Mouse (Mus musculus) limb, embryonic 14.5 days (tissue): ENCODE results near the gene Cd8b1. TPM values are rescaled to one million over a fixed set of nuclear protein-coding genes. Genes with fewer than 3 reads are reported as not detected.

ENCODE experiments used
- ATAC-seq: fragments of 200-750 bp; cut with Nextera tagmentation; 2 replicates; pipeline ENCODE4 v1.8.0; 2017; ENCODE audit warnings: low read depth, moderate number of reproducible peaks, moderate TSS enrichment; ENCODE audit not compliant: low FRiP score
- DNase-seq: peaks from one replicate; pipeline ENCODE4 v3.0.0-alpha.2; 2015; ENCODE audit warnings: low spot score
- H3K27ac ChIP-seq: fragments of 300-500 bp; sonication (generic); replicated peaks from 2 replicates; pipeline ENCODE4 v1.5.1; 2014; ENCODE audit warnings: low read depth, mild to moderate bottlenecking, low read length, moderate library complexity, mixed read lengths
- H3K27me3 ChIP-seq: fragments of 300-500 bp; sonication (generic); 2 replicates; pipeline ENCODE4 v1.6.1; 2014; ENCODE audit warnings: low read length, mixed read lengths; ENCODE audit not compliant: control insufficient read depth, insufficient read depth
- H3K36me3 ChIP-seq: fragments of 300-500 bp; sonication (generic); 2 replicates; pipeline ENCODE4 v1.6.1; 2014; ENCODE audit warnings: mild to moderate bottlenecking, low read length, moderate library complexity, mixed read lengths; ENCODE audit not compliant: control insufficient read depth, insufficient read depth
- H3K4me1 ChIP-seq: fragments of 300-500 bp; sonication (generic); 2 replicates; pipeline ENCODE4 v1.6.1; 2014; ENCODE audit warnings: antibody characterized with exemption, low read length, mixed read lengths; ENCODE audit not compliant: control insufficient read depth, insufficient read depth
- H3K4me2 ChIP-seq: fragments of 300-500 bp; sonication (generic); replicated peaks from 2 replicates; pipeline ENCODE4 v1.6.1; 2014; ENCODE audit warnings: low read depth, mild to moderate bottlenecking, low read length, moderate library complexity; ENCODE audit not compliant: severe bottlenecking
- H3K4me3 ChIP-seq: fragments of 300-500 bp; sonication (generic); replicated peaks from 2 replicates; pipeline ENCODE4 v1.5.1; 2014; ENCODE audit warnings: low read length
- H3K9ac ChIP-seq: fragments of 300-500 bp; sonication (generic); 2 replicates; pipeline ENCODE4 v1.6.1; 2014; ENCODE audit warnings: mild to moderate bottlenecking, low read depth, low read length, moderate library complexity; ENCODE audit not compliant: severe bottlenecking
- H3K9me3 ChIP-seq: fragments of 300-500 bp; sonication (generic); 2 replicates; pipeline ENCODE4 v1.6.1; 2016; ENCODE audit warnings: low read length; ENCODE audit not compliant: control insufficient read depth
- POLR2A ChIP-seq: fragments of 200-500 bp; IDR thresholded peaks from 2 replicates; pipeline ENCODE4 v1.8.0; 2012; ENCODE audit warnings: inconsistent platforms, mild to moderate bottlenecking, moderate library complexity, borderline replicate concordance; ENCODE audit not compliant: insufficient read depth, insufficient read length; ENCODE audit errors: extremely low read depth
- WGBS: fragments of 180-500 bp; shearing (Covaris S2); extraction: QIAGEN DNeasy Blood & Tissue Kit; methylation state at CpG from one replicate; pipeline ENCODE4 v1.1.7; 2014; 5-methylcytosine and 5-hydroxymethylcytosine counted together
- polyA plus RNA-seq, 2 experiments: library from polyadenylated mRNA; depleted of rRNA in 1 of 2; stranded (reverse) in 1 of 2; unstranded in 1 of 2; fragments of >200 nt; fragmentation: Nextera tagmentation in 1 of 2; extraction: Ambion mirVana in 1 of 2; gene quantifications; 2 replicates each; pipeline versions ENCODE4 v1.2.1 to v1.2.3; 2012 to 2014

Cd8b1 gene
- polyA plus RNA-seq (2012; rRNA removed) (not detected in 2 replicates), polyA plus RNA-seq (2014; fragmentation: Nextera tagmentation; extraction: Ambion mirVana) (not detected in 2 replicates)

DNA sequence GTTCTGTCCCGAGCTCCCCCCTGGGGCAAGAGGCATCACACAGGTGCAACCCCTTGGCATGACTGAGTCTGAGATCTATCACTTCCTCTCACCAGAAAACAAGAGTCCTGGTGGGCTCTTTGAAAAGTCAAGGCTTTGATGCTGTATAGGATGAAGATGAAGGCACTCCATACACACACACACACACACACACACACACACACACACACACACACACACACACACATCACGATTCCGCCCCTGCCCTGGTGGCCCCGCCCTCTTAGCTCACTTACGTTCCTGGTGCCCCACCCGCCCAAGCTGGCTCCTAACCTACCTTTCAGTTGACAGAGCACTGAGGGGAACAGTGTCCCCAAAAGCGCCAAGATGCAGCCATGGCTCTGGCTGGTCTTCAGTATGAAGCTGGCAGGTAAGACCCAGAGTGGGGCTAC lies at the start of gene Cd8b1:
Gene Cd8b1 (plus strand): TSS at position 298 of the 431 bp plus-strand sequence.
- H3K4me1 ChIP-seq = no peaks in the 10 kb centered on the region
- no peaks in the 10 kb centered on the region for H3K36me3 ChIP-seq
- H3K9ac ChIP-seq = no peak within 1 kb of the TSS
- H3K9me3 ChIP-seq = no peaks in the 10 kb centered on the region
- no peak for TF ChIP-seq POLR2A
- H3K27ac ChIP-seq = no peak within 1 kb of the TSS
- ATAC-seq = no peak
- no peak within 1 kb of the TSS for H3K4me3 ChIP-seq
- no peak within 1 kb of the TSS for H3K4me2 ChIP-seq
- no peaks in the 10 kb centered on the region for H3K27me3 ChIP-seq
- WGBS = 76% methylated on average over 7 of the region's 7 CpGs
- DNase-seq = no peak

DNA sequence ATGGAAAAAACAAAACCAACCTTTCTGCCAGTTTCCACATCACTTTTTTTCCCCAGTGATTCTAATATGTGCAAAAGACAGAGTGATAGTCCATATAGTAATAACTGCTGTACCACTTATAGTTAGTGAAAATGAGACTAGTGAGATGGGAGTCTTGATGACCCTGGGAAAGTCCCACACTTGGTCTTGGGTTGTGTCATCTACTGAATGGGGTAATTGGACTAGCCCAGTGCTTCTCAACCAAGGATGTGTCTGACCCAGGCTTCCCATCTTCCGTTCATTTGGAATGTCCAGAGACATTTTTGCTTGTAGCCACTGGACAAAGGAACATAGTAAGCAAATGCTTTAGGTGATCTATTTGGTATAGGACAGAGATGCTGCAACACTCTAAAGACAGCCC lies 48.9 kb upstream of the Cd8b1 start:
- TF ChIP-seq POLR2A = no peak
- no peak overlapping the region for H3K4me3 ChIP-seq
- peaks cover 5% of the 10 kb centered on the region; the same call in 1 of the 2 replicates for H3K4me1 ChIP-seq
- H3K27me3 ChIP-seq = no peaks in the 10 kb centered on the region
- H3K4me2 ChIP-seq = no peak overlapping the region
- no peak overlapping the region for H3K9ac ChIP-seq
- no peak overlapping the region for H3K27ac ChIP-seq
- H3K9me3 ChIP-seq = no peaks in the 10 kb centered on the region
- H3K36me3 ChIP-seq = no peaks in the 10 kb centered on the region
- DNase-seq (no peak), ATAC-seq (no peak)
- 92% methylated on average over 1 of the region's 1 CpGs for WGBS

DNA sequence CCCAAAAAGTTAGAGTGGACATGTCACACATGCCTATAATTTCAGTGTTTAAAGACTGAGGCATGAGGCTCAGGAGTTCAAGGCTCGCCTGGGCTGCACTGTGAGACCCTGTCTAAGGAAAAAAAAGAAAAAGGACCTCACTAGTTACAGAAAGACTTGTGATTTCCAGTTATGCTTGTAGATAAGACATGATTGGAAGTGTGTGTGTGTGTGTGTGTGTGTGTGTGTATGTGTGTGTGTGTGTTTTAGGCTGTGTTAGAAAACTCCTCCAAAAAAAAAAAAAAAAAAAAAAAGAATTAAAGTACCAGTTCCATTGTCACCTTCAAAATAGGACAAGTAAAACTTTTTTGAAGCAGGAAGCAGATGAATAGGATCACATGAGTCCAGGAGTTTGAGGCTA lies 48.0 kb upstream of the Cd8b1 start:
- ATAC-seq (no peak), DNase-seq (no peak)
- no peak overlapping the region for H3K9ac ChIP-seq
- H3K27me3 ChIP-seq = no peaks in the 10 kb centered on the region
- H3K36me3 ChIP-seq = no peaks in the 10 kb centered on the region
- 91% methylated on average over 1 of the region's 1 CpGs for WGBS
- peaks cover 5% of the 10 kb centered on the region; the same call in 1 of the 2 replicates for H3K4me1 ChIP-seq
- H3K4me2 ChIP-seq = no peak overlapping the region
- TF ChIP-seq POLR2A = no peak
- H3K27ac ChIP-seq = no peak overlapping the region
- H3K4me3 ChIP-seq = no peak overlapping the region
- H3K9me3 ChIP-seq = no peaks in the 10 kb centered on the region

DNA sequence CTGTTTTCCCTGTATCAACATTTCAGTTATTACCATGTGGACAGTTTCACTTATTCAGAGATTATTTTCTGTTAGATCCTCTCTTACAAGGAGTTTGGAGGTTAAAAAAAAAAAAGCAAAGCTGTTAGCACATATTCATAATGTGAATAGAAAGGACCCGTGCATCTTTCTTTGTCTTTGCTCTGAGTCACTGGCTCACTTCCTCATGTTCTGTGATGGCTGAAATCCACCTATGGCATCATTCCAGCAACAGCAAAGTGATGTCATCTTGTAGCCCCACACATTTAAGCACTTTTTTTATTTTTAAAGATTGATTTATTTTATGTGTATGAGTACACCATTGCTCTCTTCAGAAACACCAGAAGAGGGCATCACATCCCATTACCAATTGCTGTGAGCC lies 43.2 kb upstream of the Cd8b1 start:
- DNase-seq (no peak), ATAC-seq (no peak)
- Histone ChIP-seq H3K9ac (no peak overlapping the region), H3K36me3 (peaks cover 6% of the 10 kb centered on the region), H3K27ac (no peak overlapping the region), H3K4me2 (no peak overlapping the region), H3K9me3 (no peaks in the 10 kb centered on the region), H3K27me3 (no peaks in the 10 kb centered on the region), H3K4me1 (no peaks in the 10 kb centered on the region), H3K4me3 (no peak overlapping the region)
- 66% methylated on average over 1 of the region's 1 CpGs for WGBS
- TF ChIP-seq POLR2A = no peak

DNA sequence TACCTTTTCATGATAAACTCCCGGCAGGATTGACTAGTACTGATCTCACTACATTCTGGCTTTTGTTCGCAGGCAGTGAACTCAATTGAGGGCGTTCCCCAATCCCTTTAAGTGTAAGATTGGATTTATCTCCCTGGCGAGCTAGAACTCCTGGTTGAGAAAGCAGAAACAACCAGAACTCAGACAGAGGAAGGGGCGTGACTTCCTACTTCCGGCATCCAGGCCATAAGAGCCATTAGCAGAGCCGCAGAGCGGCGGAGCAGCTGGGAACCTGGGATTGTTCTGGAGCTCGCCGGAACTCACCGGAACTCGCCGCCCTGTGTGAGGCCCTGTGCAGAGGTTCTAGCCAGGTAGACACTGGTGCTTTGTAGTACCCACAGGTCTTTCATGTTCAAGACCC lies 29.1 kb upstream of the Cd8b1 start:
- Histone ChIP-seq H3K36me3 (no peaks in the 10 kb centered on the region), H3K9ac (no peak overlapping the region), H3K9me3 (no peaks in the 10 kb centered on the region), H3K27ac (no peak overlapping the region), H3K27me3 (no peaks in the 10 kb centered on the region), H3K4me3 (no peak overlapping the region), H3K4me1 (no peaks in the 10 kb centered on the region), H3K4me2 (no peak overlapping the region)
- TF ChIP-seq POLR2A = no peak
- DNase-seq (no peak), ATAC-seq (no peak)
- WGBS = 92% methylated on average over 14 of the region's 14 CpGs

DNA sequence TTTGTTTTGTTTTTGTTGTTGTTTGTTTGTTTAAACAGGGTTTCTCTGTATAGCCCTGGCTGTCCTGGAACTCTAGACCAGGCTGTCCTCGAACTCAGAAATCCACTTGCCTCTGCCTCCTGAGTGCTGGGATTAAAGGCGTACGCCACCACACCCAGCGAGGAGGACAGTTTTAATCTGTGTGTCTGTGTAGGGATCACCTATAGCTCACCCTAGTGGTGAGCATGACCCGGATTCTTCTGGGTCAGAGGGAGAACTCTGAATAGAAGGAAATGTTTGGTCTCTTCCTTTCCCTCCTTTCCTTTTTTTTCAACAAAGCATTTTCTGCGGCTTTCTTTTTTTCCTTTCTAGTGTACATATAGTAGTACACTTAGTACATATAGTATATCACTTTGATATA lies 27.3 kb upstream of the Cd8b1 start:
- H3K4me1 ChIP-seq = no peaks in the 10 kb centered on the region
- no peak overlapping the region for H3K4me3 ChIP-seq
- no peak overlapping the region for H3K9ac ChIP-seq
- no peaks in the 10 kb centered on the region for H3K9me3 ChIP-seq
- TF ChIP-seq POLR2A = no peak
- 75% methylated on average over 6 of the region's 6 CpGs for WGBS
- H3K36me3 ChIP-seq = no peaks in the 10 kb centered on the region
- ATAC-seq (no peak), DNase-seq (no peak)
- no peak overlapping the region for H3K4me2 ChIP-seq
- no peak overlapping the region for H3K27ac ChIP-seq
- H3K27me3 ChIP-seq = no peaks in the 10 kb centered on the region
